Mouse (Mus musculus) midbrain, postnatal 0 days (tissue): ENCODE data around the gene Tbc1d30. TPM values are rescaled to one million over a fixed set of nuclear protein-coding genes. Genes with fewer than 3 reads are reported as not detected.

ENCODE experiments used
- ATAC-seq: fragments of 200-750 bp; cut with Nextera tagmentation; 2 replicates; pipeline ENCODE4 v1.8.0; 2017; ENCODE audit warnings: moderate number of reproducible peaks, mild to moderate bottlenecking, moderate TSS enrichment, moderate library complexity; ENCODE audit not compliant: low FRiP score
- DNase-seq: peaks from one replicate; pipeline ENCODE4 v3.0.0-alpha.2; 2015; ENCODE audit warnings: low spot score
- H3K27ac ChIP-seq: fragments of 300-500 bp; sonication (generic); 2 replicates; pipeline ENCODE4 v1.5.1; 2014; ENCODE audit warnings: low read depth, mild to moderate bottlenecking, low read length, mixed read lengths
- H3K27me3 ChIP-seq: fragments of 300-500 bp; sonication (generic); 2 replicates; pipeline ENCODE4 v1.6.1; 2014; ENCODE audit warnings: low read length, control low read depth, mixed read lengths; ENCODE audit not compliant: insufficient read depth
- H3K36me3 ChIP-seq: fragments of 300-500 bp; sonication (generic); 2 replicates; pipeline ENCODE4 v1.6.1; 2014; ENCODE audit warnings: low read length, control low read depth, mixed read lengths; ENCODE audit not compliant: insufficient read depth
- H3K4me1 ChIP-seq: fragments of 300-500 bp; sonication (generic); 2 replicates; pipeline ENCODE4 v1.6.1; 2014; ENCODE audit warnings: mild to moderate bottlenecking, control low read depth, antibody characterized with exemption, low read length, mixed read lengths; ENCODE audit not compliant: insufficient read depth
- H3K4me2 ChIP-seq: fragments of 300-500 bp; sonication (generic); 2 replicates; pipeline ENCODE4 v1.6.1; 2014; ENCODE audit warnings: low read depth, mild to moderate bottlenecking, low read length, mixed read lengths; ENCODE audit not compliant: poor library complexity, severe bottlenecking
- H3K4me3 ChIP-seq: fragments of 300-500 bp; sonication (generic); 2 replicates; pipeline ENCODE4 v1.5.1; 2014; ENCODE audit warnings: low read depth, mild to moderate bottlenecking, low read length, moderate library complexity
- H3K9ac ChIP-seq: fragments of 300-500 bp; sonication (generic); replicated peaks from 2 replicates; pipeline ENCODE4 v1.6.1; 2014; ENCODE audit warnings: mild to moderate bottlenecking, low read length, moderate library complexity, mixed read lengths; ENCODE audit not compliant: poor library complexity, severe bottlenecking
- H3K9me3 ChIP-seq: fragments of 300-500 bp; sonication (generic); 2 replicates; pipeline ENCODE4 v1.6.1; 2016; ENCODE audit warnings: low read length, control low read depth
- CTCF ChIP-seq: IDR thresholded peaks from 2 replicates; pipeline ENCODE4 v1.5.1; 2016; ENCODE audit warnings: antibody characterized with exemption, mild to moderate bottlenecking
- WGBS: fragments of 180-500 bp; shearing (Covaris S2); extraction: QIAGEN DNeasy Blood & Tissue Kit; methylation state at CpG from one replicate; pipeline ENCODE4 v1.1.7; 2014; 5-methylcytosine and 5-hydroxymethylcytosine counted together
- polyA plus RNA-seq: library from polyadenylated mRNA; unstranded; fragments of >200 nt; fragmentation: Nextera tagmentation; extraction: Ambion mirVana; gene quantifications from 2 replicates; pipeline ENCODE4 v1.2.1, GENCODE M21; 2015
- total RNA-seq: library from RNA; depleted of rRNA; stranded (reverse); fragments of >200 nt; gene quantifications from 2 replicates; pipeline ENCODE4 v1.2.3, GENCODE M21; 2014

The Tbc1d30 gene
- total and polyA plus RNA-seq, 2 experiments from 2014 or later, result 8.3 to 49.1 TPM

- H3K4me1 ChIP-seq, result no peaks in the 10 kb centered on the region
- no peak for TF ChIP-seq CTCF
- H3K27ac ChIP-seq, result no peak overlapping the region
- no peak for ATAC-seq
- H3K27me3 ChIP-seq, result no peaks in the 10 kb centered on the region
- H3K9me3 ChIP-seq, result no peaks in the 10 kb centered on the region
- DNase-seq, result no peak
- H3K36me3 ChIP-seq, result no peaks in the 10 kb centered on the region
- no peak overlapping the region for H3K9ac ChIP-seq
- H3K4me3 ChIP-seq, result no peak overlapping the region
- WGBS, result 75% methylated on average over 10 of the region's 10 CpGs
- H3K4me2 ChIP-seq, result no peak overlapping the region
These were observed 108.5 kb downstream of the Tbc1d30 start for GRCm38 (mm10) chr10:121242596-121242995.

DNA sequence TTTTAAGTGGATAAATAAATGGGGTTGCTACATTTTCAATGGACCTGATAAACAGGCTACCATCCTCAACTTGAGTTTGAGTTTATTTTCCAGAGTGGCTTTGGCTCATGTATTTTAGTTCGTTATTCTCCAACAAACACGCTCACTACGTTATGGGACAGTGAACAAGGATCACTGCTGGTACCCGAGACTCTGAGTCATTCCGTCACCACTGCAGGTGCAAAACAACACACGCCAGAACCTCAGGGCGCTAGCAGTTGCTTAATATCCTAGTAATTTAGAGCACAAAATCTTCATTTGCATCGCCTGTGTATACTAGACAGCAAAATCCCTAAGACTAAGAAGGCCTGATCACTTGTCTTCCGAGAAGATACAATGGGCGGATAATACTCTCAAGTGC, 112.0 kb downstream of the Tbc1d30 start:
- Histone ChIP-seq H3K27ac (no peak overlapping the region), H3K4me3 (no peak overlapping the region), H3K9me3 (no peaks in the 10 kb centered on the region), H3K27me3 (no peaks in the 10 kb centered on the region), H3K36me3 (no peaks in the 10 kb centered on the region), H3K4me2 (no peak overlapping the region), H3K4me1 (no peaks in the 10 kb centered on the region), H3K9ac (no peak overlapping the region)
- TF ChIP-seq CTCF, result no peak
- WGBS, result 81% methylated on average over 10 of the region's 10 CpGs
- ATAC-seq, result no peak
- no peak for DNase-seq

DNA sequence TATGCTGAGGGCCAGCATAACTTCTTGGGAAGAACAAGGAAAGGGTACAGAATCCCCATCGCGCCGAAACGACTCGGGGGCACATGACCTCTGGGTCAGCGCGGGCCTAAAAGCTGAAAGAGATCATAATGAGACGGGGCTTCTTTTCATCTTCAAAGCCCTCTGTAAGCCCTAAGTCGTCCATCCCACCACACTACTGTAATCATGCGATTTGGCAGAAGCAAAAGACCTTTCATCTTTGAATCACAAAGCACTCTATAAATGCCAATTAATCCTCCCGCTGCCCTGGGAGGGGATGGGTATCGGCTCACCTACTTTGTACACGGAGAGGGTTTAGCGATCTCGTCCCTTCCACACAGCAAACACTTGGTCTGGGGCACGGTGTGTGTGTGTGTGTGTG, 112.5 kb downstream of the Tbc1d30 start:
- DNase-seq (no peak), ATAC-seq (no peak)
- H3K27ac ChIP-seq, result no peak overlapping the region
- no peaks in the 10 kb centered on the region for H3K36me3 ChIP-seq
- no peak for TF ChIP-seq CTCF
- no peak overlapping the region for H3K9ac ChIP-seq
- WGBS, result 38% methylated on average over 16 of the region's 16 CpGs
- no peaks in the 10 kb centered on the region for H3K27me3 ChIP-seq
- no peaks in the 10 kb centered on the region for H3K9me3 ChIP-seq
- H3K4me1 ChIP-seq, result no peaks in the 10 kb centered on the region
- H3K4me3 ChIP-seq, result no peak overlapping the region
- no peak overlapping the region for H3K4me2 ChIP-seq

GRCm38 (mm10) chr10:121237377-121237776, 113.7 kb downstream of the Tbc1d30 start:
- no peak overlapping the region for H3K4me2 ChIP-seq
- H3K27ac ChIP-seq, result no peak overlapping the region
- no peak overlapping the region for H3K9ac ChIP-seq
- no peaks in the 10 kb centered on the region for H3K27me3 ChIP-seq
- DNase-seq (no peak), ATAC-seq (no peak)
- no peak overlapping the region for H3K4me3 ChIP-seq
- H3K9me3 ChIP-seq, result no peaks in the 10 kb centered on the region
- H3K4me1 ChIP-seq, result no peaks in the 10 kb centered on the region
- TF ChIP-seq CTCF, result no peak
- H3K36me3 ChIP-seq, result no peaks in the 10 kb centered on the region
- WGBS, result 87% methylated on average over 5 of the region's 5 CpGs

DNA sequence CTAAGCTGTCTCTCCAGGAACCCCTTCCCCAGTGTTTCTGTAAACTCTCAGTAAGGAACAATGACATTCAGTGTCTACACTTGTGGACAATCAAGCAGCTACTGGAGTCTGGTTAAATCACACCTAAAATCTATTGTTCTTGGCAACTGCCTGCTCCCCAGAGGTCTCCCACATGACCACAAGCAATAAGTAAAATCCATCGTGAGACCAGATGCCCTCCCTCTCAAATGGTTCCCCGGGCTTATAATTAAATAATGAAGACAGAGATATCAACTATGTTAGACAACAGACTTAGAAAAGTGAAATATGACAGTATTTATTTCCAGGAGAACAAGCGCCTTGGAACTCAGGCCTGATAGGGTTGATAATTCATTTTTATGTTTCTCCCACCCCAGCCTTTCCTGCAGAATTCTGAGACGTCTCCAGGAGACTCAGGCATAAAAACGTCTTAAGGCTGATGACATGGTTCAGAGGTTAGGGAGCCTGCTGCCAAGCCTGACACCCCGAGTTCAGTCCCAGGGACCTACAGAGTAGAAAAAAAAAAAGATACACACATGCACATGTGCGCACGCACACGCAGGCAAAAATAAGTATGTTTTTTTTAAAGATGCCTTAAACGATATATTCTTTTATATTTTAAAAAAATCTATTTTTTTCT, 115.8 kb downstream of the Tbc1d30 start:
- no peak for TF ChIP-seq CTCF

DNA sequence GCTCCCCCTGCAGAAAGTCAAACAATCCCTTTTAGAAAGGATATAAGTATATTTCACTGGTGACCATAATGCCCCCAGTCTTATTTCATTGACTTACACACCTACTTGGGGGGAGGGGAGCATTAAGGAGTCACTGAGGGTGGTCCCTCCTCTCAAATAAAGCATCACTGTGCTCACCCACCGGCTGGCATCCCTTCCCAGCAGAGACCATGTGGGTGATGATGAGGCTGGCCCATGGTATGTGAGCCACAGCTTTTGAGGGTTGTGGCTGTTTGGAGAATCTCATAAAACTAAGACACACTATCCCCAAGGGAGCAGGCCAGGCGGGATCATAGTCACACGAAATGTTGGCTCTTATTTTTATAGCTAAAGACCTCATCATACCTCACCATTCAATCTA, 116.6 kb downstream of the Tbc1d30 start:
- H3K4me1 ChIP-seq, result no peaks in the 10 kb centered on the region
- H3K36me3 ChIP-seq, result no peaks in the 10 kb centered on the region
- no peaks in the 10 kb centered on the region for H3K27me3 ChIP-seq
- H3K4me2 ChIP-seq, result no peak overlapping the region
- 78% methylated on average over 3 of the region's 3 CpGs for WGBS
- H3K4me3 ChIP-seq, result no peak overlapping the region
- H3K27ac ChIP-seq, result no peak overlapping the region
- peaks cover 6% of the 10 kb centered on the region; the same call in 1 of the 2 replicates for H3K9me3 ChIP-seq
- ATAC-seq (no peak), DNase-seq (no peak)
- no peak overlapping the region for H3K9ac ChIP-seq
- no peak for TF ChIP-seq CTCF

More for the DNA sequence above, 115.8 kb downstream of the Tbc1d30 start:
- Histone ChIP-seq H3K4me1 (no peaks in the 10 kb centered on the region), H3K27ac (no peak overlapping the region), H3K4me3 (no peak overlapping the region), H3K27me3 (no peaks in the 10 kb centered on the region), H3K36me3 (no peaks in the 10 kb centered on the region), H3K9ac (no peak overlapping the region), H3K9me3 (peaks cover 6% of the 10 kb centered on the region; the same call in 1 of the 2 replicates), H3K4me2 (no peak overlapping the region)
- DNase-seq, result no peak
- whole genome bisulfite sequencing, result 78% methylated on average over 10 of the region's 10 CpGs
- ATAC-seq, result no peak
